Mouse (Mus musculus): ENCODE results near the gene Zfp367.

The Zfp367 gene

GRCm38 (mm10) chr13:64090278-64090677, 62.7 kb downstream of the Zfp367 start:
- no peak for DNase-seq (ENCODE audit: low spot score)

GRCm38 (mm10) chr13:64089130-64089529, 63.9 kb downstream of the Zfp367 start, which contains the start of gene Hsd17b3:
Gene Hsd17b3 (minus strand): TSS chr13:64089230.
- no peak for DNase-seq (ENCODE audit: low spot score)

- no peak for DNase-seq (ENCODE audit: low spot score)
Measured at GRCm38 (mm10) chr13:64088057-64088456, 64.9 kb downstream of the Zfp367 start.

- DNase-seq (ENCODE audit: low spot score) = no peak
Measured at GRCm38 (mm10) chr13:64086036-64086435, 67.0 kb downstream of the Zfp367 start.

- no peak for DNase-seq (ENCODE audit: low spot score)
Measured at GRCm38 (mm10) chr13:64083331-64083730, 69.7 kb downstream of the Zfp367 start.

Measured in left cerebral cortex, adult 11 months (tissue).